Mouse (Mus musculus) layer of hippocampus, postnatal 25 days (tissue): Measurements from ENCODE around the gene Gm21988. TPM values are rescaled to one million over a fixed set of nuclear protein-coding genes. Genes with fewer than 3 reads are reported as not detected.

Experiments
- DNase-seq, 2 experiments: peaks; one replicate each; pipeline ENCODE4 v3.0.0; 2022; ENCODE audit warnings: mixed read lengths in 2 of 2, low spot score in 1 of 2; ENCODE audit errors: extremely low spot score in 1 of 2
- microRNA-seq, 2 experiments: library from miRNA; unstranded; fragments of <30 nt; microRNA quantifications; one replicate each; pipeline ENCODE4 v1.2.0; 2021
- total RNA-seq, 2 experiments: library from RNA; stranded (reverse); gene quantifications; 2 replicates each; pipeline ENCODE4 v1.2.3; 2021

Gm21988 gene
- total RNA-seq, 2 experiments from 2014 or later, result 3.2 to 4.5 TPM

DNA sequence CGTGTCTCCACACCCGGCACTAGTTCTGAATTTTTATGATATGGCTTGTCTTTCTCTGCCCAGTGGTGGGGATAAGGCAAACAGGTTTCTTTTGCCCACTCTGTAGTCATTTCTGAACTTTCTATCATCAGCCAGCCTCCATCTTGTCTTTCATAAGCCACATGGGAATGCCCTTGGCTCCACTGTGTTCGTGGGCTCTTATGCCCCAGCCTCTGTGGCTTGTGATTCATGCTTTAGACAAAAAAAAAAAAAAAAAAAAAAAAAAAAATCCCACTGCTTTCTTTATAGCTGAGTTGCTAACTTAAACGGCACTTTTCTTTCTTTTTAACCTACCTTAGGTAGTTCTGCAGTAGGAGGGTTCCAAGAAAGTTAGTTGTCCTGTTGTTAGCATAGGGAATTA lies 47.5 kb downstream of the Gm21988 start:
- DNase-seq, result no peak

DNA sequence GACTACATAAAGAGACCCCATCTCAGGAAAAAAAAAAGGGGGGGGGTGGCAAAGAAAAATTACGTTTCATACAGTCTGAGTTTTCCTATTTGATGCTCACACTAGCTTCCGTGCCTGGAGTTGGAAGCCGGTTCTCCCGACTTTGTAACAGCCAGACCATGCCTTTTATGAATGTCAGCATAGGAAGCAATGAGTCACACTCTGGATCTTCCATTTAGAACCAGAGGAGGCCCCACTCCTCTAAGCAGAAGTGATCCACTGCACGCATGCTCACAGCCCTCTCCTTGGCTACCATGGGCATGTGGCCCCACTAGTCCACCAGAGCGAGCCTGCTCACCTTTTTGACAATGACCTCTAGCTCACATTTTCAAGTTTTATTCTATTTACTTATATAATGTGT lies 48.4 kb downstream of the Gm21988 start:
- no peak for DNase-seq

DNA sequence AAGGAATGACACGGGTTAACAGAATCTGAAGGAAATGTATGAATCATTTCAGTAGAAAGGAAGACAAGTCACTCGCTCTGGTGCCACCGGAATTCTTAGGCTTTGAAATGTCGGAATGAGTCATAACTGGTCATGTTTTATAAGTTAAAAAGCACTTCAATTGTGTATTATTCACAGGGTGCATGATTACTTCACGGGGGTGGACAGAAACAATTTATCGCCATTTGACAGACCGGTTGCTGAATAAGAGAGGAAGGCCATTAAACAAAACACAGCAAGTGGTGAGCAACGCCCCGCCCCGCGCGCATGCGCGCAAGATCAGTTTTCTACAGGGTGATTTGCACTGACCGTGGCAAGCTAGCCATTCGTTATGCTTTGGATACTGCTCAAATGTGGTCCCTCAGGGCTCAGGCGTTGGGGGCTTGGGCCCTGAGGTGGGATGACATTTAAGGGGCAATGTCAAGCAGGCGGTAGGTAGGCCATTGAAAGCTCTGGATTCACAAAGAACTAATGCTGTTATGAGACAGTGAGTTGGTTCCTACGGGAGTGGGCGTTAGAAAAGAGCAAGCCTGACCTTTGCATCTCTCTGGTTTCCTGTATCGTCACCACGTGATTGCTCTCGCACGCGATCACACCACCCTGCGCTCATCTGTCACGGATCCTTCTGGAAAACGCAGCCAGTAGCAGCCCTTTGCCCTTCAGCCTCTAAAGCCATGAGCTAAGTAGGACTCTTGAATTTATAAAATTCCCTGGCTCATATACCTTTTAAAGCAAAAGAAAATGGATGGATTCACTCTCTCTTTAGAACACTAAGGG lies 50.1 kb downstream of the Gm21988 start:
- no peak for DNase-seq

Small RNA genes lying within 50 kb of the gene (microRNA-seq; reads per million reads assigned to microRNA genes)
- gene Mir195a (1,506 to 7,943 reads per million in 2 experiments), gene Mir497 (0 reads per million in 2 experiments), gene Mir497b (0 reads per million in 2 experiments)

Other genes with a start within 250 kb of the Gm21988 start
- gene Gabarap, start 248.7 kb downstream of the Gm21988 start, total RNA-seq, result 100 to 1,000 TPM; 229 to 258 TPM
- 10 to 100 TPM; 41.4 to 46.9 TPM for gene Phf23, start 244.1 kb downstream of the Gm21988 start, total RNA-seq
- 10 to 100 TPM; 31.2 to 37.8 TPM for gene Dvl2, start 239.2 kb downstream of the Gm21988 start, total RNA-seq
- gene Acadvl, start 224.4 kb downstream of the Gm21988 start, total RNA-seq, result 10 to 100 TPM; 56.9 to 62.4 TPM
- gene Dlg4, start 222.9 kb downstream of the Gm21988 start, total RNA-seq, result 100 to 1,000 TPM; 857 to 887 TPM
- gene Asgr1, start 185.7 kb downstream of the Gm21988 start, total RNA-seq, result under 1 TPM; 0.73 to 0.74 TPM
- gene Asgr2, start 147.2 kb downstream of the Gm21988 start, total RNA-seq, result not detected
- gene Mgl2, start 109.5 kb downstream of the Gm21988 start, total RNA-seq, result under 1 TPM; 0.38 to 0.49 TPM
- 1 to 10 TPM; 1.1 to 3.4 TPM for gene Clec10a, start 83.6 kb downstream of the Gm21988 start, total RNA-seq
- gene Slc16a11, start 27.1 kb downstream of the Gm21988 start, total RNA-seq, result 10 to 100 TPM; 28.1 to 39.2 TPM
- gene Slc16a13, start 18.8 kb downstream of the Gm21988 start, total RNA-seq, result 10 to 100 TPM in 1 of 2 experiments, 1 to 10 TPM in 1; 7.0 to 10.0 TPM
- gene Bcl6b, start 10.0 kb downstream of the Gm21988 start, total RNA-seq, result 1 to 10 TPM; 1.2 to 2.1 TPM
- gene 0610010K14Rik, start 1.9 kb downstream of the Gm21988 start, total RNA-seq, result 10 to 100 TPM; 50.6 to 55.6 TPM
- 100 to 1,000 TPM; 310 to 312 TPM for gene Rnasek, start within 50 bp of the Gm21988 start, total RNA-seq
- gene Alox12, start 15.5 kb upstream of the Gm21988 start, total RNA-seq, result under 1 TPM in 1 of 2 experiments, not detected in 1; 0.20 TPM
- gene Alox12e, start 82.8 kb upstream of the Gm21988 start, total RNA-seq, result not detected
- not detected for gene Alox15, start 112.2 kb upstream of the Gm21988 start, total RNA-seq
- gene Pelp1, start 170.2 kb upstream of the Gm21988 start, total RNA-seq, result 10 to 100 TPM; 32.8 to 34.3 TPM
- gene Arrb2, start 192.8 kb upstream of the Gm21988 start, total RNA-seq, result 100 to 1,000 TPM in 1 of 2 experiments, 10 to 100 TPM in 1; 90.7 to 104 TPM
- gene Med11, start 212.1 kb upstream of the Gm21988 start, total RNA-seq, result 10 to 100 TPM; 15.5 to 17.4 TPM
- under 1 TPM; 0.37 to 0.42 TPM for gene Zmynd15, start 219.6 kb upstream of the Gm21988 start, total RNA-seq
- 1 to 10 TPM in 1 of 2 experiments, under 1 TPM in 1; 0.62 to 1.1 TPM for gene Cxcl16, start 220.2 kb upstream of the Gm21988 start, total RNA-seq